Mouse (Mus musculus) small intestine, adult 2 months (tissue): ENCODE measurements around the gene Hirip3. TPM values are rescaled to one million over a fixed set of nuclear protein-coding genes. Genes with fewer than 3 reads are reported as not detected.
A peak's percentile ranks its signal among the peaks of the same experiment; 100 is the strongest.

Experiments used
- H3K27ac ChIP-seq: fragments of 200-500 bp; 2 replicates; pipeline ENCODE4 v1.5.1; 2012; ENCODE audit warnings: low read depth, low read length, control low read depth, inconsistent platforms; ENCODE audit not compliant: insufficient read depth
- H3K27me3 ChIP-seq: fragments of 200-500 bp; 2 replicates; pipeline ENCODE4 v1.6.1; 2012; ENCODE audit warnings: mild to moderate bottlenecking, moderate library complexity, low read length, inconsistent platforms; ENCODE audit not compliant: control insufficient read depth, insufficient read depth
- H3K36me3 ChIP-seq: fragments of 200-500 bp; 2 replicates; pipeline ENCODE4 v1.6.1; 2012; ENCODE audit warnings: mild to moderate bottlenecking, low read length, control low read depth, inconsistent platforms; ENCODE audit not compliant: control insufficient read depth, insufficient read depth
- H3K4me1 ChIP-seq: fragments of 200-500 bp; 2 replicates; pipeline ENCODE4 v1.6.1; 2012; ENCODE audit warnings: low read length, inconsistent platforms, mixed read lengths; ENCODE audit not compliant: control insufficient read depth, insufficient read depth, insufficient read length
- H3K4me3 ChIP-seq: fragments of 200-500 bp; 2 replicates; pipeline ENCODE4 v1.5.1; 2012; ENCODE audit warnings: low read depth, mild to moderate bottlenecking, control low read depth, inconsistent platforms, low read length, moderate library complexity
- CTCF ChIP-seq: fragments of 200-500 bp; IDR thresholded peaks from 2 replicates; pipeline ENCODE4 v1.5.1; 2012; ENCODE audit warnings: low read depth, mild to moderate bottlenecking, control low read depth, inconsistent platforms, low read length, moderate library complexity, mixed read lengths; ENCODE audit not compliant: insufficient replicate concordance, insufficient read length; ENCODE audit errors: extremely low read depth
- POLR2A ChIP-seq: fragments of 200-500 bp; IDR thresholded peaks from 2 replicates; pipeline ENCODE4 v1.6.1; 2012; ENCODE audit warnings: low read depth, mild to moderate bottlenecking, control low read depth, inconsistent platforms, low read length, moderate library complexity
- WGBS: fragments of 180-500 bp; shearing (Covaris S2); methylation state at CpG from one replicate; pipeline ENCODE4 v1.1.7; 2018; 5-methylcytosine and 5-hydroxymethylcytosine counted together
- polyA plus RNA-seq: library from polyadenylated mRNA; depleted of rRNA; stranded (reverse); fragments of >200 nt; gene quantifications from 2 replicates; pipeline ENCODE4 v1.2.3, GENCODE M21; 2012

Hirip3 gene
- polyA plus RNA-seq, 1 experiment: 3.6 TPM

DNA sequence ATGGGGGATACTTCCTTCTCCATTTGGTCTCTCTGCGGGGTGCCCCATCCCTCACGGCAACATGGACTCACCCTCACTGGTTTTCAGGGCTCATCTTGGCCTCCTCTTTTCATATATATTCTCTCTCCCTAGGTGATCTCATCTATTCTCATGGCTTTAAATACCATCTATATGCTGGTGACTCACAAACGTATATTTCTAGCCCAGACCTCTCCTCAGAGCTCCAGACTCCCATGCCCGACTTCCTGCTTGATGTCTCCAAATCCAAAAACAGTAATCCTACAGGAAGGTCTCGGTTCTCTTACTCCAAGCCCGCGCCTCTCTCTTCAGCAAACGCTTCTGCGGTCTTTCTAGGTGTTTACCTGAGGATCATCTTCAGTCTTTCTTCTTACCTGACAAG, 18.5 kb upstream of the Hirip3 start:
- H3K4me1 ChIP-seq: peaks cover 7% of the 10 kb centered on the region; the same call in 1 of the 2 replicates
- no peak overlapping the region for H3K4me3 ChIP-seq
- H3K27me3 ChIP-seq: peaks cover 16% of the 10 kb centered on the region
- 71% methylated on average over 9 of the region's 9 CpGs for WGBS
- no peak overlapping the region for H3K27ac ChIP-seq
- no peak for TF ChIP-seq POLR2A
- no peak for TF ChIP-seq CTCF
- no peaks in the 10 kb centered on the region for H3K36me3 ChIP-seq

DNA sequence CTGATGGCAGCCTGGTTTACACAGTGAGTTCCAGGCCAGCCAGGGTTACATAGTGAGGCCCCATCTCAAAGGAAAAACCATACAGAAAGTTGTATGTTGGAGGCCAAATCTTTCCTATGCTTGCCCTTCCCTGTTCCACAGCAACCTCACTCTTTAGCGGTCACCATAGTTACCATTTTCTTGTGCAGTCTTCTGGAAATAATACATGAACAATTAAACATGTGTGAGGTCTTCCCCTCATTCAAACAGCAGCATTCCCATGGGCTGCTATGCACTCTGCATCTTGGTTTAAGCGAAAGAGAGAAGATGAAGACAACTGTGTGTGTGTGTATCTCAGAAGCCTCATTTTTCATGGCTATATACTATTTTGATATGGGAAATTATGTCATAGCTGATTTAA, 16.3 kb upstream of the Hirip3 start:
- WGBS: 95% methylated on average over 2 of the region's 2 CpGs
- Histone ChIP-seq H3K36me3 (no peaks in the 10 kb centered on the region), H3K4me3 (no peak overlapping the region), H3K27me3 (peaks cover 27% of the 10 kb centered on the region), H3K27ac (no peak overlapping the region), H3K4me1 (peaks cover 7% of the 10 kb centered on the region; the same call in 1 of the 2 replicates)
- TF ChIP-seq POLR2A (no peak), CTCF (no peak)

DNA sequence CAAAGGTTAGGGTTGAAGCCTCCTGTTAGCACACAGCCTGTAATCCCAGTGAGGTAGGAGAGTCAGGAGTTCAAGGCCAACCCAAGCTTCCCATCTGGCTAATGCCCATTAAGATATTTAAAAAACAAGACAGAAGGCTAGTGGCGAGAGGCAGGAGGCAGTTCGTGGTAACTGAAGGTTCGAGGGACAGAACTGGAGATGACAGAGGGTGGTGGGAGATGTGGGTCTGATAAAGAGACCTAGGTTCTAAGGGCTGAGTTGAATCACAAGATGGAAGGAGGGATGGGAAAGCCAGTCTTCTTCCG, 14.7 kb upstream of the Hirip3 start, which contains the start of gene Doc2a:
Gene Doc2a (plus strand): TSS at position 301 of the 305 bp plus-strand sequence.
- WGBS: 38% methylated on average over 4 of the region's 4 CpGs
- H3K36me3 ChIP-seq: no peaks in the 10 kb centered on the region
- peaks cover 27% of the 10 kb centered on the region for H3K27me3 ChIP-seq
- TF ChIP-seq POLR2A (no peak), CTCF (no peak)
- H3K27ac ChIP-seq: no peak within 1 kb of the TSS
- peaks cover 7% of the 10 kb centered on the region; the same call in 1 of the 2 replicates for H3K4me1 ChIP-seq
- peak within 1 kb of the TSS; percentile 53 for H3K4me3 ChIP-seq

DNA sequence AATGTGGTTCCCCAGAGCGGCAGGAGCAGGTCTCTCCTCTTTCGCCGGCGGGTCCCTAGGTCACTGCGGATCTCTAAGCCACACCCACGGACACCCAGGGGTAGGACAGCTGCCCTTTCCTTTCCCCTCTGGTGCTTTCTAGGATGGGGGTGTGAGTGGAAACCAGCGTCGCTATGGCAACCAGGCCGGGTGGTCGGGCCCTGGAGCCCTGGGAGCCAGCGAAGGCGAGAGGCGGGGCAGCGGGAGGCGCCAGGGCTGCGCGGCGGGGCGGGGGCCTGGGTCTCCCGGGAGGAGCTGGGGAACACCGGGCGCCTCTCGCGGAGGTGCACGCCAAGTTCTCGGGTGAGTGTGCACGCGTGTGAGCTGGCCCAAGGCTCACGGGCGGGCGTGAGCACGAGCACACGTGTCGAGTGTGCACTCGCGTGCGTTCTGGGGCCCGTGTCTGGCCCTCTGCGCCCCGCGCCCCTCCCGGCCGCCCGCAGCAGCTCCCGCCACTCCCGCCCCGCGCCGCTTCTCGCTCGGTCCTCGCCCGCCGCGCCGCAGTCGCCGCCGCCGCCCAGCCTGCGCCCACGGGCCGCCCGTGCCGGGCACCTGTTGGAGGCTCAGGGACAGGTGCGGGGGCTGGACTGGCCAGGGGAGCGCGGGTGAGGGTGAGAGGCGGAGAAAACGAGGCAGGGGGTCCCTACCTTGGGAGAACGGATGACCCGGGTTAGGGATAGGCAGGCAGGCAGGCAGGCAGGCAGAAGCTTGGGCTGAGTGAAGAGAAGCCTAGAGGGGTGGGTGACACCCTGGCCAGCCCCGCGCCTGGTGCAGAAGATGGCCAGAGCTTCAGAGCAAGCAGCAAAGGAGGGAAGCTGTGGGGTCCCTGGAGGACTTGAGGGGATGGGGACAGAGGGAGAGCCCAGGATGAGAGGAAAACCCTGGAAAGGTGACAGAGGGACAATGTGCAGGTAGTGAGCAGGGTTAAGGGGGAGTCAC, 14.1 kb upstream of the Hirip3 start:
- TF ChIP-seq POLR2A (no peak), CTCF (no peak)
- peaks cover 7% of the 10 kb centered on the region; the same call in 1 of the 2 replicates for H3K4me1 ChIP-seq
- WGBS: 1% methylated on average over 72 of the region's 74 CpGs

DNA sequence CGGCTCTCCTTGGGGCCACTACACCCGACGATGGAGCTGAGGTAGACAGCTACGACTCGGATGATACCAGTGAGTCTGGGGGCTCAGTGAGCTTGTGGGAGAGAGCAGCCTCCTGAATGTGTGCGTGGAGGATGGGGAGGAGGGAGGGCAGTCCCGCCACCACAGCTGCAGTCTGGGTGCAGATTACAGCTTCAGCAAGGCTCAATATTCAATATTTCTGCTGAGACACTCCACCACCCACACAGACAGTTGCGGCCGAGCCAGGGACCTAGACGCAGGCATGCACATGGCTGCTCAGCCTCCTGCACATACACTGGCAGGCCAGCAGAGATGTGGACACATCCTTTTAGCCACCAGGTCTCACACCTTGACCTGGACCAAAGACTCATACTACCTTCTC, 13.0 kb upstream of the Hirip3 start:
- H3K4me1 ChIP-seq: peaks cover 7% of the 10 kb centered on the region; the same call in 1 of the 2 replicates
- TF ChIP-seq POLR2A: no peak
- no peak for TF ChIP-seq CTCF
- peaks cover 11% of the 10 kb centered on the region for H3K36me3 ChIP-seq
- peaks cover 27% of the 10 kb centered on the region for H3K27me3 ChIP-seq
- 35% methylated on average over 10 of the region's 10 CpGs for WGBS
- H3K27ac ChIP-seq: no peak overlapping the region
- H3K4me3 ChIP-seq: no peak overlapping the region

More for the DNA sequence above, 14.1 kb upstream of the Hirip3 start:
- Histone ChIP-seq H3K36me3 (peaks cover 4% of the 10 kb centered on the region), H3K27ac (no peak overlapping the region), H3K4me3 (peak overlapping the region; percentile 53), H3K27me3 (peaks cover 27% of the 10 kb centered on the region)

DNA sequence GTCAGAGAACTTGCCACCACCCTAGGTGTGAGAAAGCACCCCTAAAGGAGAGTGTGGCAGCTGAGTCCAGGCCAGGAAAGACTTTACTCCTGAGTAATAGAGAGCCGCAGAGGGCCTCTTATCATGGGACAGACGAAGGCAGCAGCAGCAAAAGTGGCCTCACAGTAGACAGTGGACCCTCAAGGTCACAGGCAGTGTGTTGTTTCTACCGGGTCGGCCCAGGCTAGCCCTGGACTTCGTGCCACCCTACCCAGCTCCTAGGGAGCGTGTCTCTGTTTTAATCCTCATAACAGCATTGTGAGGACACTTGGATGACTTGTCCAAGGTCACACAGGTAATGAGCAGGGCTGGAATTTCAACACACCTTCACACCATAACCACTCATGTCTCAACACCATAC, 11.6 kb upstream of the Hirip3 start:
- Histone ChIP-seq H3K4me3 (no peak overlapping the region), H3K36me3 (peaks cover 17% of the 10 kb centered on the region), H3K4me1 (peaks cover 7% of the 10 kb centered on the region; the same call in 1 of the 2 replicates), H3K27me3 (peaks cover 27% of the 10 kb centered on the region), H3K27ac (no peak overlapping the region)
- WGBS: 46% methylated on average over 6 of the region's 6 CpGs
- TF ChIP-seq CTCF (no peak), POLR2A (no peak)

DNA sequence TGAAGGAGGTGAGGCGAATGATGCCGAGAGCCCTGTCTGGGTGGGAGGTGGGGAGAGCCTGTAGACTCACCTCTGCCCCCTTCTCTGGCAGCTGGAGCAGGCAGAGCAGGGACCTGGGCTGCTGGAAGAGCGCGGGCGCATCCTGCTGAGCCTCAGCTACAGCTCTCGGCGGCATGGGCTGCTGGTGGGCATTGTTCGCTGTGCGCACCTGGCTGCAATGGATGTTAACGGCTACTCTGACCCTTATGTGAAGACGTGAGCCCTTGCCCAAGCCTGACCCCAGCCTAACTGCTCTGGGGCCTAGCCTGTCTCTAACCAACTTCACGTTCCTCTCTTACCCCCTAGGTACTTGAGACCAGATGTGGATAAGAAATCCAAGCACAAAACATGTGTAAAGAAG, 10.6 kb upstream of the Hirip3 start:
- Histone ChIP-seq H3K4me1 (peaks cover 7% of the 10 kb centered on the region; the same call in 1 of the 2 replicates), H3K4me3 (no peak overlapping the region), H3K36me3 (peaks cover 22% of the 10 kb centered on the region), H3K27me3 (peaks cover 27% of the 10 kb centered on the region), H3K27ac (no peak overlapping the region)
- TF ChIP-seq CTCF: no peak
- TF ChIP-seq POLR2A: no peak
- 72% methylated on average over 12 of the region's 12 CpGs for WGBS
